Mouse (Mus musculus) heart, adult 2 months (tissue): ENCODE measurements around the gene Siglec1. TPM values are rescaled to one million over a fixed set of nuclear protein-coding genes. Genes with fewer than 3 reads are reported as not detected.
A peak's percentile ranks its signal among the peaks of the same experiment; 100 is the strongest.

ENCODE experiments used
- DNase-seq, 2 experiments: peaks; one replicate each; pipeline ENCODE4 v3.0.0; 2021
- H3K27ac ChIP-seq: fragments of 200-600 bp; 2 replicates; pipeline ENCODE4 v1.8.1; 2022
- H3K27me3 ChIP-seq: fragments of 200-500 bp; 2 replicates; pipeline ENCODE4 v1.6.1; 2012; ENCODE audit warnings: mild to moderate bottlenecking, low read length, inconsistent platforms, mixed read lengths; ENCODE audit not compliant: control insufficient read depth, insufficient read depth
- H3K36me3 ChIP-seq: fragments of 200-500 bp; 2 replicates; pipeline ENCODE4 v1.6.1; 2012; ENCODE audit warnings: low read length, inconsistent platforms; ENCODE audit not compliant: control insufficient read depth, insufficient read depth
- H3K4me1 ChIP-seq: fragments of 200-500 bp; 2 replicates; pipeline ENCODE4 v1.6.1; 2011; ENCODE audit warnings: low read length; ENCODE audit not compliant: control insufficient read depth, insufficient read depth
- H3K4me3 ChIP-seq: fragments of 200-600 bp; 2 replicates; pipeline ENCODE4 v1.8.1; 2022
- H3K79me2 ChIP-seq: fragments of 200-500 bp; replicated peaks from 2 replicates; pipeline ENCODE4 v1.6.1; 2012; ENCODE audit warnings: mild to moderate bottlenecking, inconsistent platforms, low read length, moderate library complexity, mixed read lengths; ENCODE audit not compliant: control insufficient read depth, insufficient read depth
- H3K9ac ChIP-seq: fragments of 200-500 bp; 2 replicates; pipeline ENCODE4 v1.6.1; 2012; ENCODE audit warnings: low read depth, mild to moderate bottlenecking, control low read depth, inconsistent platforms, low read length, mixed read lengths
- CTCF ChIP-seq: fragments of 200-600 bp; IDR thresholded peaks from 2 replicates; pipeline ENCODE4 v1.8.1; 2022; ENCODE audit warnings: antibody characterized with exemption, mild to moderate bottlenecking, moderate library complexity
- EP300 ChIP-seq: fragments of 200-500 bp; IDR thresholded peaks from 2 replicates; pipeline ENCODE4 v1.6.1; 2011; ENCODE audit warnings: low read depth, low read length, control low read depth; ENCODE audit not compliant: insufficient read depth
- POLR2A ChIP-seq: fragments of 200-500 bp; IDR thresholded peaks from 2 replicates; pipeline ENCODE4 v1.6.1; 2011; ENCODE audit warnings: mild to moderate bottlenecking, low read depth, low read length, control low read depth; ENCODE audit not compliant: insufficient read depth
- WGBS: fragments of 180-500 bp; shearing (Covaris S2); methylation state at CpG from one replicate; pipeline ENCODE4 v1.1.7; 2018; 5-methylcytosine and 5-hydroxymethylcytosine counted together
- intact Hi-C: fragments of 180-260 bp; cut with DNase I; formaldehyde crosslinking; loops from one replicate; pipeline ENCODE4 v1.15.1; 2025
- polyA plus RNA-seq: library from polyadenylated mRNA; depleted of rRNA; stranded (reverse); fragments of >200 nt; gene quantifications from 2 replicates; pipeline ENCODE4 v1.2.3, GENCODE M21; 2012
- total RNA-seq, 2 experiments: library from RNA; stranded (reverse); gene quantifications; 2 replicates each; pipeline ENCODE4 v1.2.3; 2021

Gene Siglec1
- total and polyA plus RNA-seq, 3 experiments: 2.1 to 3.1 (median 2.5) TPM

DNA sequence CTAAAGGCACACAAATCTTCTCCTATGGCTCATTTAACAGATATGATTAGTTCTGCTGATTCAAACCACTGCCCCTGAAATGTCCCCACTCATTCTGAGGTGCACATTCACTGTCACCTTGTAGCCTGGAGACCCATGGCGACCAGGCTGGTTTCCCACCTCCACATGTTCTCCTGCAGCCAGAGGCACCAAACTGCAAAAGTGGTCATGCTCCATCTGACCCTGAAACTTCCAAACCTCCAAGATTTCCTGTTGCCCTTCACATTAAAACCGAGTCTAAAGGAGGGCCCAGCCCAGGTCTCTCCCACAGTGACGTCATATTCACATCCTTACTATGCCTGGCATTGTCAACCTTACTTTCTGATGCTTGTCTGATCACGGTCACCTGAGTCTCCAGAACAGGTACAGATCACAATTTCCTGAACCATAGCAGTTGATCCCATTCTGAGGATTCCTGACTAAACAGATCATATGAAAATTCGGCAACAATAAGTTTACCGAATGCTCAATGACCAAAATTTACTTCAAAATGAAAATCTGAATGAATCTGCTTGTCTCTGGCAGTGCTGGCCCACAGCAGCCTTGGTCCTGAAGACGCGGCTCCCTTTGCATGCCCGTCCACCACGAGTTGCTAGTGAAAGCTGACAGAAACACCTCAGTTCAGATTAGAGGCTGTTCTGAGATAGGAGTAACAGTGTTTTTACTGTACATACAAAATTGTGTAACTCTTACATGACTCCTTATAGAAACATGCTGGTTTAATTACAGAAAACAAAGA is 45.7 kb upstream of the Siglec1 start:
- peak overlapping the region; percentile 75 for H3K27ac ChIP-seq
- WGBS: 59% methylated on average over 10 of the region's 10 CpGs
- H3K36me3 ChIP-seq: peaks cover 28% of the 10 kb centered on the region
- TF ChIP-seq POLR2A (no peak), CTCF (no peak), EP300 (no peak)
- H3K79me2 ChIP-seq: no peaks in the 10 kb centered on the region
- no peak overlapping the region for H3K9ac ChIP-seq
- H3K4me3 ChIP-seq: peak overlapping the region; percentile 12; the same call in 1 of the 2 replicates
- DNase-seq: peak in 1 of 2 experiments; percentile 2
- intact Hi-C loops: no loop called here
- peaks cover 24% of the 10 kb centered on the region for H3K4me1 ChIP-seq
- H3K27me3 ChIP-seq: no peaks in the 10 kb centered on the region

- Histone ChIP-seq H3K4me3 (no peak overlapping the region; the same call in 1 of the 2 replicates), H3K27ac (peak overlapping the region; percentile 75), H3K79me2 (no peaks in the 10 kb centered on the region), H3K36me3 (peaks cover 21% of the 10 kb centered on the region), H3K27me3 (no peaks in the 10 kb centered on the region), H3K4me1 (peaks cover 30% of the 10 kb centered on the region), H3K9ac (no peak overlapping the region)
- intact Hi-C loops: no loop called here
- 82% methylated on average over 2 of the region's 2 CpGs for WGBS
- TF ChIP-seq CTCF (no peak), POLR2A (no peak), EP300 (no peak)
- DNase-seq: no peak
Measured at GRCm38 (mm10) chr2:131130849-131131248, 44.3 kb upstream of the Siglec1 start.

DNA sequence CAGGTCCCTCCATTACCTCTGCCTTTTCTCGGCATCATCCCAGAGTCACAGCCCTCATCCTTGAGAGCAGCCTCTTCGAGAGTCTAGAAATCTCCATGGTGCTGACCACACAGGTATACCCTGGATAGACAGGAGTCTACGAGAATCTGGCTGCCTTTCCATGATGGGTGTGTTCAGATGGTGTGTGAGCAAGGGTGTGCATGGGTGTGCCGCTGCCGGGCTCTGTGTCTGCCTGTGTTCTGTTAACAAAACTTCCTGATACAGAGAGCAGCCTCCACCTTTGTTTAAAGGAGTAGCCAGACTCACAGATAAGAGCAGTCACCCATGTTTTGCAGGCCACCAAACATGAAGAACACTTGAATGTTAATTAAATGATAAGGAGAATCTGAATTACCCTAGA is 43.3 kb upstream of the Siglec1 start:
- H3K4me1 ChIP-seq: peaks cover 26% of the 10 kb centered on the region
- peak overlapping the region; percentile 97 for H3K27ac ChIP-seq
- 46% methylated on average over 5 of the region's 5 CpGs for WGBS
- no peak for TF ChIP-seq CTCF
- peak; percentile 59 for TF ChIP-seq POLR2A
- no peak for TF ChIP-seq EP300
- peak; percentile 54 to 55 for DNase-seq
- H3K27me3 ChIP-seq: no peaks in the 10 kb centered on the region
- H3K9ac ChIP-seq: peak overlapping the region; percentile 30; the same call in 1 of the 2 replicates
- H3K36me3 ChIP-seq: peaks cover 18% of the 10 kb centered on the region
- peak overlapping the region; percentile 81 for H3K4me3 ChIP-seq
- intact Hi-C loops: no loop called here
- H3K79me2 ChIP-seq: no peaks in the 10 kb centered on the region

- DNase-seq: peak in 1 of 2 experiments; percentile 31
- no peak for TF ChIP-seq POLR2A
- no peak for TF ChIP-seq EP300
- TF ChIP-seq CTCF: no peak
Measured at GRCm38 (mm10) chr2:131128636-131129157, 42.1 kb upstream of the Siglec1 start.

DNA sequence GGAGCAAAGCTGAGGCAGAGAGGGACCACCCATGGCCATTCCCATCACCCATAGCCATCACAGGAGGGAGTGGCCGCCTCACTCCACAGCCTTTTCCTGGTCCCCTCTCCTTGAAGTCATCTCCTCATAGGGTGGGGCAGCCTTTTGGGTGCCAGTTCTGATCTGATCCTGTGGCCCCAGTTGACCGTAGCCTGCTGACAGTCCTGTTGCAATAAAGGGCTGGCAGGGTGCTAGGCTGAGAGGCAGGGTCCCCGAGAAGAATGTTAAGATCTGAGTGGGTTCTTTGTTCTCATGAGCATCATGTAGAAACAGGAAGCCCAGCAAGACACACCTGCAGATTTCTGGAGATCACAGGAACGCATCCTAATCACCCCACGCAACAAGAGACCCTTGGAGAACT is 41.6 kb upstream of the Siglec1 start:
- H3K4me3 ChIP-seq: peak overlapping the region; percentile 81
- H3K27me3 ChIP-seq: no peaks in the 10 kb centered on the region
- peaks cover 6% of the 10 kb centered on the region; the same call in 1 of the 2 replicates for H3K36me3 ChIP-seq
- H3K79me2 ChIP-seq: no peaks in the 10 kb centered on the region
- H3K9ac ChIP-seq: peak overlapping the region; percentile 75
- DNase-seq: peak; percentile 55 to 62
- peaks cover 24% of the 10 kb centered on the region for H3K4me1 ChIP-seq
- intact Hi-C loops: no loop called here
- peak; percentile 66 for TF ChIP-seq POLR2A
- no peak for TF ChIP-seq CTCF
- peak overlapping the region; percentile 97 for H3K27ac ChIP-seq
- 49% methylated on average over 5 of the region's 5 CpGs for WGBS

More at GRCm38 (mm10) chr2:131128636-131129157, 42.1 kb upstream of the Siglec1 start:
- Histone ChIP-seq H3K79me2 (no peaks in the 10 kb centered on the region), H3K9ac (peak overlapping the region; percentile 75), H3K27me3 (no peaks in the 10 kb centered on the region), H3K36me3 (peaks cover 10% of the 10 kb centered on the region), H3K4me1 (peaks cover 24% of the 10 kb centered on the region), H3K4me3 (peak overlapping the region; percentile 81), H3K27ac (peak overlapping the region; percentile 97)
- intact Hi-C loops: no loop called here
- WGBS: 48% methylated on average over 3 of the region's 3 CpGs

GRCm38 (mm10) chr2:131127161-131127730 is 40.7 kb upstream of the Siglec1 start, which contains the start of gene Hspa12b:
TSS of gene Hspa12b (plus strand) at chr2:131127280.
- Histone ChIP-seq H3K9ac (peak within 1 kb of the TSS; percentile 75), H3K79me2 (no peaks in the 10 kb centered on the region), H3K27me3 (no peaks in the 10 kb centered on the region), H3K4me1 (peaks cover 24% of the 10 kb centered on the region), H3K27ac (peak within 1 kb of the TSS; percentile 97), H3K36me3 (peaks cover 2% of the 10 kb centered on the region; the same call in 1 of the 2 replicates), H3K4me3 (peak within 1 kb of the TSS; percentile 81)
- intact Hi-C loops: no loop called here
- TF ChIP-seq POLR2A (peak; percentile 88; the same call in 1 of the 2 replicates), EP300 (0 out of 2 replicates have a peak, but pooled peaks have one; percentile 36), CTCF (no peak)
- WGBS: 4% methylated on average over 28 of the region's 28 CpGs
- peak; percentile 87 to 88 for DNase-seq
